Mouse (Mus musculus) inflammation-experienced regulatory T-cells, adult 6 months (primary cell): Measurements from ENCODE around the gene Ptx4. TPM values are rescaled to one million over a fixed set of nuclear protein-coding genes. Genes with fewer than 3 reads are reported as not detected.

Source experiments
- ATAC-seq: one replicate; pipeline ENCODE4 v1.8.0; 2017
- polyA plus RNA-seq, 3 experiments: library from polyadenylated mRNA; unstranded; fragments of 100-300 nt; shearing (Covaris generic); gene quantifications; one replicate each; pipeline ENCODE4 v1.2.1; 2017

Gene Ptx4
- polyA plus RNA-seq: not detected

DNA sequence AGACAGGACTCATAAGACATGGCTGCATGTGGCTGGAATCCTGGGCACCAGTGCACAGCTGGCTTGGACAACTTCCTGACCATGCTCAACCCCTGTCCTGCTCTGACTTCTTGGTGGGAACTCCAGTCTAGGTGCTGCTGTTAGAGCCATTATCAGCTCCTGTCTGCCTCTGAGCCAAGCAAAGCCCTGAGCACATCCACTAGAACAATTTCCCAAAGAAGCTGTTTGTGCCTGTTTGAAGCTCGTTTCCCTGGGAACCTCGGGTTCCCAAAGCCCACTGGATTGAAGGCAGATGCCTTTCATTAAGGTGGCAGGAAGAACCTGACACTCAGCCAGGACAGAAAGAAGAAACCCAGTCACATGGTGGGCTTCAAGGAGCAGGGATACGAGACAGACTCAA, at the start of gene Ptx4:
Gene Ptx4, plus strand, starts transcription at position 355 of the 400 bp plus-strand sequence.
- ATAC-seq: no peak

DNA sequence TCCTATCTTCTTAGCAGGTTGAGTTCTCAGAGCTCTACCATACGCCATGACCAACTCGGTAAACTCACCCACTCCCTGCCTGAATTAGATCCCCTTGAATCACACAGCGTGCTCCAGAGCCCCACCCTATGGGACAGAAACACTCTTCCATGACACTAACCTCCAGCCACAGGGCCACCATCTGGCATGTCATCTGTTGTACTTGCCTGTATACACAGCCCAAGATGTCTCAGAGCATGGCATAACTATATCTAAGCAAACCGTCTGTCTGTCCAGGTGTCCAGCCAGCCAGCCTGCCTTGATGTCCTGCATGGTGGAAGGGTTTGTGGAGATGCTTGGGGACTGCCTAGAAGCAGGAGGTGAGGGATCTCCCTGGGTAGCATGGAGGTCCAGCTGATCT, 43.7 kb upstream of the Ptx4 start:
- ATAC-seq: no peak

DNA sequence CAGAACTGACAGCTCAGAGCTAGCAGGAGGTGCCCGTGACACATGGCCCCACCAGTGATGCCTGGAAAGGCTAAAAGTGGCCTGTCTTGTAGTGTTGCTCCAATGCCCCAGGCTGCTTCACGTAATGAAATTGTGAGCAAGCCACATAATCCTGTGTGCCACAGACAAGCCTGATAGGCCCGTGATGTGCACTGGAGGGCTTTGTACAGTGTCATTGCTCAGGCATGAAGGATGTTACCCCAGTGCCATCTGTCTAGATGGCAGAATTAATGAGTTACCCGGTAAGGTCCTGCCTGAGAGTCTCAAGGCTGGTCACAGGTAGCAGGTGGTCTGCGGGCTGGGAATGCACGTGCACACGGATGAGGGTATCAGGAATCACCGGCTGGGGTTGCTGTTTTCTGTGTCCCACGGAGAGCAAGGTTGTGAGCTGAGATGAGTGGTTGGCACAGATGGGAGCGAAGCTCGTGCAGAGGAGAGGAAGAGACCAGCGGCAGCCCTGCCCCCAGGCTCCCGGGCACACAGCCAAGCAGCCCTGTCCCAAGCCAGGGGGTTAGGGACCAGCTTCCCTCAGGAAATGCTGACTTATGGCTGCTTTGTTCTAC, 42.7 kb upstream of the Ptx4 start:
- ATAC-seq: no peak

DNA sequence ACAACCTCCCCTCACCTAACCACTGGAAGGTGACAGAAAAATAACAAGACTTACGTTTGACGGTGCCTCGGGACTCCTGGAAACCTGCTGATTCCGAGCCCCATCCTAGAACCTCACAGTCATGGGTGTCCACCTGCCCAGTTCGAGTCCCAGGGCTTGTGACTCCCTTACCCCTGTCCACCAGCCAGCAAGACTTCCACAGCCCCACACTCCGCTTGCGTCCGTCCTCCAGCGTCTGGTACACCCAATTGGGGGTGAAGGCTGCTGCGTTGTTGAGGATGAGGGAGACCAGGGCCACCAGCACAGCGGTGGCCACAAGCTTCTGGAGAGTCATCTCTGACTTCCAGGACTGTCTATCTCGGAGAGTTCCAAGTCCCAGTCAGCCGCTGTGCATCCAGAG, 40.4 kb upstream of the Ptx4 start:
- ATAC-seq: no peak

DNA sequence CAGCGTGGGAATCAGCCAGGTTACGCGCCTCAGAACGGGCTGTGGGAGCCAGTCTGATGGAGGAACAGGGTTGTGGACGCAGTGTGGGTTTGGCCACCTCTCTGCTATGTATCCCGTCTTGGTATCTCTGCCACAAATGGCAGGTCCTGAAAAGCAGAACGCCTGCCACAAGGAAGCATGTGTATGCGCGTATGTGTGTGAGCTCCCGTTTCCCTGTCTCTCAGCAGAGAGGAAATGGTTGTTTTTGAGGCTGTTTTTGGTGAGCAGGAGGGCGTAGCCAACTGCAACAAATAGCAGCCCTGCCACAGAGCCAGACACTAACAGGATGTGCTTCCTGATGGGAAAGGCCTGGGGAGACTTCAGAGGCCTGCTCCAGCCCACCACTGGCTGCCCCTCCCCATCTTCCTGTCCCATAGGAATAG, 39.6 kb upstream of the Ptx4 start:
- ATAC-seq: no peak

DNA sequence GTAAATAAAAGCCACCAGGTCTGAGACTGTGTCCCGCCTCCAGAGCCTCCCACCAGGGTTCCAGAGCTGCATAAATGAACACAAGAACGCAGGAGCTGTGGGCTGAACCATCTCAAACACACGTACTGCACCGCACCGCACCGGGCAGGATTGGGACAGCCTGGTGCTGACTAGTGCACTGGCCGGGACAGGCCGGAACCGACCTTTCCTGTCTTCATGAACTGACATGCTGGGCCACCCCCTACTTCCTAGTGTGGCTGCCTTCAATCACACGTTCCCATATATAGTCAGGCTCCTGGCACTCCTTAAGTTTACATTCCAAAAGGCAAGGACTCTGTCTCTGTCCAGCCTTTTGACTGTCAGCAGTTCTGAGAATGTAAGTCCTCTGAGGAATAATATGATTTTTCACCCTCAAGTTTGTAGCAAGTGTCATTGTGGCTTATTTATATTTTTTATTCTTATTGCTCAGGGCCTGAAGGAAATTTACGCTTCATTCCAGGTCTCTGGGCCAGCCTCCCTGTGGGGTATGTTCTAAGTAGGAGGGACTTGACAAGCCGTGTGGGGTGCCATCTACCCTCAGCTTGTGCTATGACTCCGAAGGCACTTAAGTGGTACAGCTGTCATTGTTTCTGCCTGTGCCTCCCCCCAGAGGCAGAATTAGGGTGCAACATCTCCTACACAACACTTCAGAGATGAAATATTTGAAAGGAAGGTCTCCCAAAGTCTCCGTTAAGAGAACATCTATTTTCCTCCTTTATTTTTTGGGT, 38.3 kb upstream of the Ptx4 start:
- no peak for ATAC-seq

DNA sequence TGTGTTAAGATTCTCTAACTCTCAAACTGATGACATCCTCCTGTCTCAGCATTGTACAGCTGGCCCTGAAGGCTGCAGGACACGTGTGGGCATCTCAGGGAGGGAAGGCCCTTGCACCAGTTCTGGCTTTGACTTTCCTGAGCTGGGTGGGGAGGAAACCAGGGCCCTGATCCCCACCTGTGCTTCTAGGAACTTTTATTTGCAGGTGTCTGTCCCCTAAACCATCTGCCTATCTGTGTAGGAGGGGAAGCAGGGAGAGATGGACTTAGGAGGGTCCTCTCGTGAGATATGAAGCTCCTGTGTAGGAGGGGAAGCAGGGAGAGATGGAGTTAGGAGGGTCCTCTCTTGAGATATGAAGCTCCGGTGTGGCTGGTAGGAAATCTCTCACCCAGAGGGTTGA, 37.7 kb upstream of the Ptx4 start:
- no peak for ATAC-seq

DNA sequence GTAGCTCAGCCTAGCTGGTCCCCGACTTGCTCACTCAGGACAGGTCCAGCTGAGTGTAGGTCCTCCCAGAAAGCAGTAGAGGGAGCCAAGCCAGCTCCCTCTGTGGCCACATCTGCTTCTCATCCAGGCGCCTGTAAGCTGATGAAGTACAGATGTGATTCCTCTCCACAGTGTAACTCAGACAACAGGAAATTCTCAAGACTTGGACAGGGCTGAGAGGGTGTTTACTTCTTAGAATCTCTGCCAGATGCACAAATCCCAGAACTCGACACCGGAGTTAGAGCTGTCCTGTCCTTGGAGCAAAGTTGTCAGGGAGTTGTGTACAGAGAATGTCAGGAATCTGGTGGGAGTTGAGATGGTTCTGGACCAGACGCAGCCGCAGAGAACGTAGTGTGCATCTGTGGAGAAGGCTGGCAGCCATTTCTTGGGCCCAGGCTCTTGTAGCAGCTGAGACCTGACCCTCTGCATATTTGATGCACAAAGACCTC, 37.1 kb upstream of the Ptx4 start, which contains the start of gene Tmem204:
Gene Tmem204, minus strand, starts transcription at position 148 of the 488 bp plus-strand sequence.
- no peak for ATAC-seq

DNA sequence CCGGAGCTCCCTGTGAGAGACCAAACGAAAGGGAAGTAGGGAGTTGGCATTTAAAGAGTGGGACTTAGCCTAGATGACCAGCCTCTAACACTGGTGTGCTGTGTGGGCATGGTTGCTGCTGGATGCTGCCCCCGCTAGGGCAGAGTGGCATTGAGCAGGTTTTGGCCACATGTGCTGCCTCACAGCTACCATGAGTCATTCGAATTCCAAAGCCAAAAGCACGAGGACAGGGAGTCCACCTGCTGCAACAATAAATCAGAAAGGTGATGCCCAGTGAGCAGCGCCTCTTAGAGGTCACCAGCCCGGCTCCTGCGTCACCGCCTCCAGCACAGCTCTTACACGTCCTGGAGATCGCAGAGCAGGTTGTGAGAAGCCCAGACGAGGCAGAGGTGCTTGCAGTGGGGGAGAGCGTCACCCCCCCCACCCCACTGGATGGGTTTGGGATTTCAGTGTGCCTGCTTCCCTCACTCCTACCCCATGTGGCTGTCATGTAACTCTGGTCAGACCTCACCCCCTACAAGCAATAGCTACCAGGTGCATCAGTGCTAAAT, 35.6 kb upstream of the Ptx4 start:
- no peak for ATAC-seq

DNA sequence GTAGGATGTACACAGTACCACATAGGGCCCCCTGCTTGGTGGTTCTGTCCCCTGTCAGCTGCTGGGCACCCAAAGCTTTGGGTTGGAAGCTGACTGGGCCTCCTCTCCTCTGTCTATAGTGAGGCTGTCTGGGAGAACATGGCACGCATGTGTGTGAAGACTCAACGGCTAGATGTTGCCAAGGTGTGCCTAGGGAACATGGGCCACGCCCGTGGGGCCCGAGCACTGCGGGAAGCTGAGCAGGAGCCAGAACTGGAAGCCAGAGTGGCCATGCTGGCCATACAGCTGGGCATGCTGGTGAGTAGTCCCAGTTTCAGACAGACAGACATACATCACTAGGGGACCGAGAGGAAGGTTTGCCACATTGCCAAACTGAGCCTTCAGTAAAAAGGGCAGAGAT, 33.8 kb upstream of the Ptx4 start:
- ATAC-seq: no peak

DNA sequence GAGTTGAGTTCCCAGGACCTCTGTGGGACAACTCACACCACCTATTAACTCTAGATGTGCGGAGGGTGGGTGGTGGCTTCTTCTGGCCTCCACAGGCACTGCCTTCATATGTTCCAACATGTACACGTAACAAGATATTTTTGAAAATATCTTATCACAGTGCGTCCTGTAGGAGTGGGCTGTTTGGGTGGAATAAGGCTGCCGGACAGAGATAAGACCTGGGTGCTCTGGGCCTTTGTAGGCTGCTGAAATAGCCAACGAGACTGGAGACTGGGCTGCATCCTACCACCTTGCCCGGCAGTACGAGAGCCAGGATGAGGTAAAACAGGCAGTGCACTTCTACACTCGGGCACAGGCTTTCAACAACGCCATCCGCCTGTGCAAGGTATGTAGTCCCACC, 31.4 kb upstream of the Ptx4 start:
- no peak for ATAC-seq

DNA sequence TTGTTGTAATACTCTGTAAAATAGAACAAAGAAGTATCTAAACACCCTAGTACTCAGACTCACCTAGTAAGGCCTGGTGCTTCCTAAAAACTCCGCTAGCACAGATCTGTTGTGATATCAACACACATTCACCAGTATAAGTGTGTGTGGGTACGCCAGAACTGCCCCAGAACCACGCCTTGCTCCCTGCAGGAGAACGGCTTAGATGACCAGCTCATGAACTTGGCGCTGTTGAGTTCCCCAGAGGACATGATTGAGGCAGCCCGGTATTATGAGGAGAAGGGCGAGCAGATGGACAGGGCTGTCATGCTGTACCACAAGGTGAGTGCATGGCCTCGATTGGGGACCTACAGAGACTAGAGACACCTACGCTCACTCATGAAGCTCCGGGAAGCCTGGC, 30.1 kb upstream of the Ptx4 start:
- ATAC-seq: no peak

DNA sequence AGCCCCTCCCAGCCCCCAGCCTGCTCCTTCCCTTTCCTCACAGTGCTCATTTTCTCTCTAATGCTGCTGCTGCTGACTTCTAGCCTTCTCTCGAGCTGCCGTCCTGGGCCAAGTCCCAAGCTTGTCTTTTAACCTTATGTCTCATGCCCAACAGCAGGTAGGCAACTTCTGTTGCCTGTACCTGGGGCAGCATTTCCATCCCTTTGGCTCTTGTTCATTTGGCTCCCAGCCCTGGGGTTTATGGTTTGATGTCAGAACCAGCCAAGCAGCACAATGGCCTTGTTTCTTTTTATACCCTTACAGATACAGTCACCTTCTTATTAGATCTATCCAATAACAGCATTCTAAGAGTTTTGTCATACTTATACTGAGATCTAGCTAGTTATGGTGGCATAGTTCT, 24.3 kb upstream of the Ptx4 start:
- ATAC-seq: no peak

DNA sequence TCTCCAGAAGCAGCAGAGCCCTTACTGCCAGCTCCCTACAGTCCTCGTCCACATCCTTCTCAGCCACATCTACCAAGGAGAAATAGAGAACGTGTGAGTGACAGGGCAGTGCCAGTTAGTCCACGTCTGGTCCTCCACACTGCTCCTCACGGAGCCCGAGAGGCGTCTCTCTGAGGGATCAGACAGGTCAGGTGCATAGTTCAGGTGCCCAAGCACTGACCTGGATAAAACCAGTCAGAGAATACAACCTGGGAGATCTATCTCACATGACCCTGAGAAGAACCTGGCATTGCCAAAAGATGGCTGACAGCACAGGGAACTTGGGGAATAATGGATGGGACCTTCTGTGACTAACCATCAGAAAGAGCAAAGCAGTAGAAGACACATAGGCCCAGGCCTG, 20.5 kb upstream of the Ptx4 start:
- ATAC-seq: no peak

DNA sequence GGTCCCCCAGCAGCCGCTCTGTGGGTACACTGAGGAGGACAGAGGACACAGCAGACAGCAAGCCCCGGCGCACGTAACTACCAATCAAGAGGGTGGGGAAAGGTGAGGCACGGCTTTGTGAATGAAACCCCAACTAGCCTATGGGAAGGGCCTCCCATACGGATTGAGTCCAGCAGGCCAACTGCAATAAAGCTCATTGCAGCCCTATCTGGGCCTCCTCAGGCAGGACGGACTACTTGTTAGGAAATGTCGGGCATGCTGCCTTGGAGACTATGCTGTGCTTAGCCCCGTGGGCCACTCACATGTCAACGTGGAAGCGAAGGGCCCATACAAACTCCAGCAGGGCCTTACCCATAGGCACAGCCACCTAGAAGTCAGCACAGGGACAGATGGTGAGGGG, 19.2 kb upstream of the Ptx4 start:
- ATAC-seq: no peak

DNA sequence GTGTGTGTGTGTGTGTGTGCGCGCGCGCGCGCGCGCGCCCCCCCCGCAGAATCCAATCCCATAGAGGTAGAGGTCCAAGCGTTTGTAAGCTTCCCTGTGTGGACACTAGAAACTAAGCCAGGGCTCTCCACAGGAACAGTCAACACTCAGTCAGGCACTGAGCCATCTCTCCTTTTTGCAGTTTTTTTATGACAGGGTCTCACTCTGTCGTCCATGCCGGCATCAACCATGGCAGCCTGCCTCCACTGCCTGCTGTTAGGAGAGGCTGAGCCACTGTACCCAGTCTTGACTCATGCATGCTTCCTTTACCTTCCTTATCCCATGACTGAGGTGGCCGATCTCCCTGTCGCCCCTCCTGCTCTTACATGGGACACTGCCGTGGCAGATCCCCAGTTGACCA, 12.8 kb upstream of the Ptx4 start:
- no peak for ATAC-seq

DNA sequence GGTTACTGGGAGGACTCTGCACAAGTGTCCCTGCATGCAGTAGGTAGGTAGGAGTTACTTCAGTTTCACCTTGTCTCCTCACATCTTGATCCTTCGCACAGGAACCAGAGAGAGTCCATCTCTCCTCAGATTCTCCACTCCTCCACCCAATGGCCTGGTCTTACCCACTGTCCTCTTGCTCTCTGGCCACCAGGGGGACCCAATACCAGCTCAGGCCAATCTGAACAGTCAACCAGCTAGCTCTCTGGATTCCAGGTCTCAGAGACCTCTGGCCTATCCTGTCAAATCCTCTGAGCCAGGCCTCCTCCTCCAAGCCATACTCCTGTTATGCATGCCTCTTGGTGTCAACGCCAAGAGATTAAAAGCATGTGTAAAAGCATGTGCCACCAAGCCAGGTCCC, 11.0 kb upstream of the Ptx4 start:
- no peak for ATAC-seq

DNA sequence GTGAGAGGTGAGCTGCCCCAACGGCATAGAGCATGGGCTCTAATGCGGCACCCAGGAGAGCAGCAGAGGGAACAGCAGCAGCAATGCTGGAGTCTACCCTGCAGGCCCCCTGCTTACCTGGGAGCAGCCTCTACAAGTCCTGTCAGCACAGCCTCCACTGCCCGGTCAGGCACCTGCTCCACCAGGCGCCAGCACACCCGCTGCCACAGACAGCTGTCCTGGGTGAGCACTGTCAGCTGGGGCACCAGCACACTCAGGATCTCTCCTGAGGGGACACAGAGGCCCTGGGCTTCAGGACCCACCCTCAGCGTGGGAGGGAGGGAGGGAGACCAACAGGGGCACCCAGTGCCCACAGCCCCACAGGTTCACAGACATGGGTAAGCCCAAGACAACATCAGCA, 10.0 kb upstream of the Ptx4 start:
- ATAC-seq: no peak

DNA sequence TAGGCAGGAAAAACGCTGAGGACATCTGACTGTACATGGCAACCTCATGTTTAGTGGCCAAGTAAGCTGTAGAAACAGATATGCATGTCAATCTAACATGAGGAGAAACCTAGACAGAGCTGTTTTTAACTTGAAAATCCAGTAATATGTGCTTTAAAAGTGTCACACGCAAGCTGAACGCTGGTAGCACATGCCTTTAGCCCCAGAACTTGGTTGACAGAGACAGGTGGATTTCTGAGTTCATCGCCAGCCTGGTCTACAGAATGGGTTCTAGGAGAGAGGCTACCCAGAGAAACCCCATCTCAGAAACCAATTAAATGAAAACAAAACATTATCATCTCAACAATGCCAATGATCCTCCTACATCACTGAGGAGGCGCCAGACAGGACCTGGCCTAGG, 9.3 kb upstream of the Ptx4 start:
- no peak for ATAC-seq

DNA sequence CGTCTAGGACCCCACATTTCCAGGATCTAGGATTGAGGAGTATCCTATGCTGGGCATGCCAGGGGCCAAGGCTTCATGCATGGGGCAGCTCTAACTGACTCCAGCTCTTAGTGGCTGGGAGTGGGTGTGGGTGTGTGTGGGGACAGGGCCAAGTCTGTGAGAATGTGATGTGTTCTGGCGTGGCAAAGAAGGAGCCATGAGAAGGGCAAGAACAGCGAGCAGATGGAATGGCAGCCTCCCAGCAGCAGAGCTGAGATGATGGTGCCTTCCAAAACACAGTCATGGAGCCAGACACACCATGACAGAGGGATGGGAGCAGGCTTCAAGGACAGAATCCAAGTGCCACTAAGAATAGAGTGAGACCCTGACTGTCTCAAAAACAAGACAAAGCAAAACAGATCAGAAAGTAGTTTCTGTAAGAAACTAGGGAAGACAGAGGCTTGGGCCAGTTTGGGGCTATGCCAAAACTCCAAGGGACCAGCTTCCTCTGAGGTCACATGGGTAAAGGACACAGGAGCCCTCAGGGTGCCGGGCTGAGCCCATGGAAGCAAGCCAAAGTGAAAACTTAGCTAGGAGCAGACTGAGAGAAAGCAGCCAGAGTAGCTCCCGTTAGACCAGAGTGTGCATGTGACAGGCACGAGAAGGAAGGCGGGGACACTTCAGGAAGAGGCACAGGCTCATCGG, 8.7 kb upstream of the Ptx4 start:
- no peak for ATAC-seq

DNA sequence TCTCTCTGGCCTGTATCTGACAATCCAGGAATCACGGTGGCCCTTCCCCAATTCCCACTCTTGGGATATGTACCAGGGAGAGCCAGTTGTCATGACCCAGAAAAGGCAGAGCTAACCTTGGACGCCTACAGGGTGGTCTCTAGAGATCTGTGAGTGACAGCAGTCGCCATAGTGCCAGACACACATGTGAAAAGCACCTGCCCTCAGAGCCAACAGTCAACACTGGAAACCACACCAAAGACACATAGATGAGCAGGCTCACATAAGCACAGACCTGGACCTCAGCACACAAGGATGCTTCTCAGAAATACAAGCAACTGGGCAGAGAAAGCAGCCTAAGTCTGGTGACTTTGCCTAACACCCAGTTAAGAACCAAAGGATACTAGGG, 8.1 kb upstream of the Ptx4 start:
- no peak for ATAC-seq

DNA sequence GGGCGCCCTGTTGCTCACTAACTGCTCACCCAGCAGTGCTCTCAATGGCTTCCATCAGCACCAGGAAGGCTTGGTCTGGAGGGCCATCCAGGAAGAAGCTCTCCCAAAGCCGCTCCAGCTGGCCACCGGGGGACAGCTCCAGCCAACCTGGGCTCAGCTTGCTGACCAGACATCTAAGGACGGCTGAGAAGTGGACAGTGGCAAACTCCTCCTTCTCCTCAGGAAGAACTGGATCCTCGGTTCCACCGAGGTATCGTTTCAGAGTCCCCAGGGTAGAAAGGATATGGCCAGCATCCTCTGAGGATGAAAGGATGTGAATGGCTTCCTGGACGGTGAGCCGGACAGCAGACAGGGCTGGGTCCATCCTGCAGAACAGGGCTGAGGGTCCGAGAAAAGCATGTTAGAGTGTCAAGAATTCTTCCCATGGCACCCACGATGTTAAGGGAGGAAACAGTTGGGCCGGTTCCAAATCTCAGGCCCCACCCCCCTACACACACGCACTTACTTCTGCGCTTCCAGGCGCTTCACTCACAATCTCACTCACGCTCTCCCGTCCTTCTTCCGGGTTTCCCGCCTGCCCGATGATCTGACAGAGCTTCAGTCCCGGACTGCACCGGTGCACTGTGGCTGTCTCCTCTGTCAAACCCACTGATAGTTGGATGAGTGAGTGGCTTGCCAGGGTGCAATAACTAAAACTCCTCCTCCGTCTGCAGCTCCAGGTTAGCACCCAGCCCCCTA, 5.5 kb upstream of the Ptx4 start:
- ATAC-seq: peak; percentile 48
